Mouse (Mus musculus): Measurements from ENCODE around the gene Gm17455. TPM values are rescaled to one million over a fixed set of nuclear protein-coding genes. Genes with fewer than 3 reads are reported as not detected.

Gene Gm17455
- polyA plus RNA-seq, 1 experiment from 2014 or later: 3.0 TPM

Other genes with a start within 250 kb of the Gm17455 start
- 0.97 and 1.2 TPM in 2 replicates for gene Chst3, start 180.5 kb upstream of the Gm17455 start, polyA plus RNA-seq (2014; fragmentation: Nextera tagmentation; extraction: Ambion mirVana)
- gene Psap, start 122.1 kb upstream of the Gm17455 start, polyA plus RNA-seq (2014; fragmentation: Nextera tagmentation; extraction: Ambion mirVana): 77.3 and 83.9 TPM in 2 replicates
- 1.7 and 2.3 TPM in 2 replicates for gene Vsir, start 52.9 kb upstream of the Gm17455 start, polyA plus RNA-seq (2014; fragmentation: Nextera tagmentation; extraction: Ambion mirVana)

Data from midbrain, embryonic 11.5 days (tissue).